Mouse (Mus musculus): ENCODE data around the gene Ndufs3.
"Not testable (repeated sequence)": the region's sequence is repeated elsewhere in the genome, so short reads cannot be mapped to it uniquely, and the experiment has no call there.

The Ndufs3 gene

GRCm38 (mm10) chr2:90904856-90905224, 213 bp upstream of the Ndufs3 start:
- DNase-seq, result no peak

DNA sequence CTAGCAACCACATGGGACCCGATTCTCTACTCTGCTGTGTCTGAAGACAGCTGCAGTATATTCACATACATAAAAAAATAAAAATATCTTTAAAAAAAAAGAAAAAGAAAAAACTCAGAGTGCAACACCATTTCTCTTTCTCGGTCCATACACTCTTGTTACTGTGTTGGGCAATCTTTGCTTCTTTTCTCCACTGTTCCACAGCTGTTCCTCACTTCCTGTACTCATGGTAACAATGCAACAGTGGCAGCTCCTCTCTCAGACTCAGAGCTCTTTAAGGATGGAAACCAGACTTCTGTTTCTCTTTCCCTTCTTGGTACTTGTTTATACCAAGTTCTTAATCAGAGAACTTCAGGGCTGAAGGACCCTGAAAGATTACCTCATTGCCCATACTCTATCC, 1.2 kb downstream of the Ndufs3 start:
- no peak for DNase-seq

- not testable (repeated sequence) for DNase-seq
These were observed 10.3 kb downstream of the Ndufs3 start for GRCm38 (mm10) chr2:90894299-90894677.

GRCm38 (mm10) chr2:90893673-90894298, 10.8 kb downstream of the Ndufs3 start:
- no peak for DNase-seq

DNA sequence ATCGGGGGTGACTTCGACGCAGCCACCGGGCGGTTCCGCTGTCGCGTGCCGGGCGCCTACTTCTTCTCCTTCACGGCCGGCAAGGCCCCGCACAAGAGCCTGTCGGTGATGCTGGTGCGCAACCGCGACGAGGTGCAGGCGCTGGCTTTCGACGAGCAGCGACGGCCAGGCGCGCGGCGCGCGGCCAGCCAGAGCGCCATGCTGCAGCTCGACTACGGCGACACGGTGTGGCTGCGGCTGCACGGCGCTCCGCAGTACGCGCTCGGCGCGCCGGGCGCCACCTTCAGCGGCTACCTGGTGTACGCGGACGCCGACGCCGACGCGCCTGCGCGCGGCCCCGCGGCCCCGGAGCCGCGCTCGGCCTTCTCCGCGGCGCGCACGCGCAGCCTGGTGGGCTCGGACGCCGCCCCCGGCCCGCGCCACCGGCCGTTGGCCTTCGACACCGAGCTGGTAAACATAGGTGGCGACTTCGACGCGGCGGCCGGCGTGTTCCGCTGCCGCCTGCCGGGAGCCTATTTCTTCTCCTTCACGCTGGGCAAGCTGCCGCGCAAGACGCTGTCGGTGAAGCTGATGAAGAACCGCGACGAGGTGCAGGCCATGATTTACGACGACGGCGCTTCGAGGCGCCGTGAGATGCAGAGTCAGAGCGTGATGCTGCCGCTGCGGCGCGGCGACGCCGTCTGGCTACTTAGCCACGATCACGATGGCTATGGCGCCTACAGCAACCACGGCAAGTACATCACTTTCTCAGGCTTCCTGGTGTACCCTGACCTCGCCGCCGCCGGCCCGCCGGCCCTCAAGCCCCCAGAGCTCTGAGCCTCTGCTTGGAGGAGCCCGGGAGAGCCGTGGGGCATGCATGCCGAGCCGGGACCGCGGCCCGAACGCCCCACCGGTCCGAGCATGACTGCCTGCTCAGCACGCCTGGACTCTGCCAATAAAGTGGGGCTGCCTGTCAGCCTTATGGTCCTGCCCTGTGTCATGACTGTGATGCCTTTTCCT, 14.8 kb downstream of the Ndufs3 start:
- peak in 1 of 2 experiments; percentile 26 for DNase-seq

GRCm38 (mm10) chr2:90887627-90888026, 17.0 kb downstream of the Ndufs3 start:
- DNase-seq, result no peak

DNA sequence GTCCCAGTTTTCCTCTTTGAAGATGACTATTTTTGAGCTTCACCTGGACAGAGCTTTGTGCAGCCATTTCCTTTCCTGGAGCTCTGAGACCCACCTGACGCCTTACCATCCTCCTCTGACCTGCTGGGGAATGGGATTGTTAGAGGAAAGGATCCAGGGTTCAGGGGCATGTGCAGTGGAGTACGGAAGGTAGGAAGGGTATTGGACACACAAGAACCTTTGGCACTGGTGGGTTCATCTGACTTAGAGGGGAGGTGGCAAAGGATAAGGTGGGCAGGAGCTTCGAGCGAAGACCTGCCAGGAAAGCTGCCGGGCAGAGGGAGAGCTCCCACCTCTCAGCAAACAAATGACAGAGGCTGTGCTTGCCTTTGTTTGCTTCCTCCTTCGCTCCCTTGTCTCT, 18.2 kb downstream of the Ndufs3 start:
- DNase-seq, result no peak

DNA sequence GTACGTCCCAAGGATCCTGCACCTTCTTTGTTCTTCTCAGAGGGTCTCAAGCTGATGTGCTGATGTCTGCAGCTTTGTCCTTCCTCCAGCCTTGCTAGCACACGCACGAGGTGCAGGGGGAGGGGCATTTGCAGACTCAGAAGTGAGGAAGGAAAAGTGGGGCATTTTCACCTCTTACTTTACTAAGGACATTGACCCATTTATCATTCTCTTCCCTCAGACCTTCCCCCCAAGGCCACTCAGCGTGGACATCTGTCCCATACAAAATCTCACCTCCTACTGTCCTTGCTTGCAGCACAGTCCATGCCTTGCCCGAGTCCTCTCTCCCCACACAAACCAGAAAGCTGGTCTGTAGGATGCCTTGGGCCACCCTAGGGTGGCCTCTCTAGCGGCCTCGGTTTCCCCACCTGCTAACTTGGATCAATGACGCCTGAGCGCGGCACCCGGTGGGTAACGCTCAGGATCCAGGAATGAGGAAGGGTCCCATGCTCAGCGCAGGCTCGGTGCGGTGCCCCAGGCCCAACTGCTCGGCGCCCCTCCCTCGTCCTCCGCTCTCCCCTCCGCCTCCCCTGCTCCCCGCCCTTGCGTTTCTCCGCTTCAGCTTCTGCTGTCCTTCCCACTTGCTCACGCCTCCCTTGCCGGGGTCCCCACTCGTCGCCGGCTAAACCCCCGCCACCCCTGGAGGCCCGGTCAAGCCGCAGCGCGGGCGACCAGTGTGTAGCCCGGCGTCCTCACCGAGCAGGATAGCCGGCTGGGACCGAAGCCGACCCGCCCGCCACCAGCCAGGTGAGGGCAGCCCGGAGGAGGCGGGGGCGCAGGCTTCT, 19.2 kb downstream of the Ndufs3 start, which contains the start of gene C1qtnf4:
Gene C1qtnf4 (plus strand): TSS at position 643 of the 824 bp plus-strand sequence.
- no peak for DNase-seq

DNA sequence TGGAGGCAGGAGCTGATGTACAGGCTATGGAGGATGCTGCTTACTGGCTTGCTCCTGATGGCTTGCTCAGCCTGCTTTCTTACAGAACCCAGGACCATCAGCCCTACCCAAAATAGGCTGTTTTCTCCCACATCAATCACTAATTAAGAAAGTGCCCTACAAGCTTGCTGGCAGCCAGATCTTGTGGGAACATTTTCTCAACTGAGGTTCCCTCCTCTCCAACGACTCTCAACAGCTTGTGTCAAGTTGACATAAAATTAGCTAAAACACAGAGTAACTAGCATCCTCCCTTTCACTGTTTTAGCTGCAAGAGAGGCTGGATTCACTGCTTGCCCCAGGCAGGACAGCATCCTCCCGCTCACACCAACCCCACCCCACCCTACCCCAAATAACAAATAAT, 22.8 kb downstream of the Ndufs3 start:
- no peak for DNase-seq

DNA sequence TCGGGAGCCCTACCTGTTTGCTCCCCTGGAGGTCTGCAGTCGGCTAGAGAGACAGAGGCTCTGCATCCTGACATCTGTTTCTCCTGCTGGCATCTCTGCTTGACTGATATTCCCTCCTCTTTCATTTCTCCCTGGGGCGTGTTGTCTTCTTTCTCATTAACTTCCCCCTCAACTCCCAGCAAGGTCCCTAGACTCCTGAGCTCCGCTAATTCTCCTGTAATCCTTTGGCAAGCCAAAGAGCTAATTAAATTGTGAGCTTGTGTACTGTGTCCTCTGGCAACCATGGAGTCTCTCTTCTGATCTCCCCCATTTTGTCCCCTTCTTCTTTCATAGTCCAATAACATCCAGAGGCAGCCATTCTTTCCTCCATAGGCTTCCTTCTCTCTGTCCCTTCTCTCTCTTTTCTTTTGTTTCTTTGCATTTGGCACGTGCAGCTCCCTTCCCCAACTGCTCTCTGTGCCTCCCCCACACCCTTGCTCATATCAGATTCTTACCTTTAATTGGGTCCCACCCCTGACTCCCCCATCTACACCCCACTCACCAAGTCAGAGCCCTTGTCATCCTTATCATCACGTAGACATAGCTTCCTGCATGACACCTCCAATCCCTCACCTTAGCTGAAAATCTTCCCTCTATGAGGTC, 24.4 kb downstream of the Ndufs3 start:
- no peak for DNase-seq

GRCm38 (mm10) chr2:90879419-90879818, 25.2 kb downstream of the Ndufs3 start:
- no peak for DNase-seq

DNA sequence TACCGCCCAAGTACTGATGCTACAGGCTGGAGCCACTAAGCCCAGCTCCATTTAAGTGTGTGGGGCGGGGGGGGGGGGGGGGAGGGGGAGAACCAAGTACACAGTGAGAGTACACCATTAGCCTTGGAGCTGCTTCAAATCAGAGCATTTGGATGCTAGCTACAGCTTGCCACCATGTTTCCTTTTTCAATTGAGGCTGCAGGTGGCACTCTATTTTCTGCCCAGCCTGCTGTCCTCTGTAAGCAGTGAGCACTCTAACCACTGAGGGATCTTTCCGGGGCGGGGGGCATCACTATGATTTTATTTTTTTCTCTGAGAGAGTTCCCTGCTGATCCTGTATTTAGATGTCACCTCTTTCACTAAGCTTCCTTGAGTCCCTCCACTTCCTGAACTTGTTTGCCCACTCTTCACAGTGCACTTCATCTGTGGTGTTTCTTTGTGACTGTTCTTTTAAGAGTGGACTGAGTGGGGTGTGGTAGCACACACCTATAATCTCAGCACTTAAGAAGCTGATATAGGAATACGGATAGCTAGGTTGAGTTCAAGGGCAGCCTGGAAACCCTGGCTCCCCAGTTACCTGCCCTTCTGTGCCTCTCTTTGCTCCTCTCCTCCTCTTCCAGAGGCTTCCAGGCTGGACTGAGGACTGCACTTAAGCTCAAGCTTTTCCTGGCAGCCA, 26.9 kb downstream of the Ndufs3 start:
- no peak for DNase-seq

GRCm38 (mm10) chr2:90875239-90875638, 29.4 kb downstream of the Ndufs3 start:
- no peak for DNase-seq

DNA sequence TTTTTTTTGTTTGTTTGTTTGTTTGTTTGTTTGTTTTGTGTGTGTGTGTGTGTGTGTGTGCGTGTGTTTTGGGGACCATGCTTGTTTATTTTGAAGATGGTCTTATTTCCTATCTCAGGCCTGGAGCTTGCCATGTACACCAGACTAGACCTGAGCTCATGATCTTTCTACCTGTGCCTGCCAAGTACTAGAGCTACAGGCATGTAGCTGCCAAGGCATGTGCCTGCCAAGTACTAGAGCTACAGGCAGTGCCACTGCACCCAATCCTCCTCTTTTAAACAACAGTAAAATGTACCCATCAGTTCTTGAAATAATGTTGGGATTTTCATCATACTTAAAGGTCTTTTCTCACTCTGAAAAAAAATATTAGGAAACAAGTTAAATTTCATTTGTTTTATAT, 30.6 kb downstream of the Ndufs3 start:
- DNase-seq, result no peak

DNA sequence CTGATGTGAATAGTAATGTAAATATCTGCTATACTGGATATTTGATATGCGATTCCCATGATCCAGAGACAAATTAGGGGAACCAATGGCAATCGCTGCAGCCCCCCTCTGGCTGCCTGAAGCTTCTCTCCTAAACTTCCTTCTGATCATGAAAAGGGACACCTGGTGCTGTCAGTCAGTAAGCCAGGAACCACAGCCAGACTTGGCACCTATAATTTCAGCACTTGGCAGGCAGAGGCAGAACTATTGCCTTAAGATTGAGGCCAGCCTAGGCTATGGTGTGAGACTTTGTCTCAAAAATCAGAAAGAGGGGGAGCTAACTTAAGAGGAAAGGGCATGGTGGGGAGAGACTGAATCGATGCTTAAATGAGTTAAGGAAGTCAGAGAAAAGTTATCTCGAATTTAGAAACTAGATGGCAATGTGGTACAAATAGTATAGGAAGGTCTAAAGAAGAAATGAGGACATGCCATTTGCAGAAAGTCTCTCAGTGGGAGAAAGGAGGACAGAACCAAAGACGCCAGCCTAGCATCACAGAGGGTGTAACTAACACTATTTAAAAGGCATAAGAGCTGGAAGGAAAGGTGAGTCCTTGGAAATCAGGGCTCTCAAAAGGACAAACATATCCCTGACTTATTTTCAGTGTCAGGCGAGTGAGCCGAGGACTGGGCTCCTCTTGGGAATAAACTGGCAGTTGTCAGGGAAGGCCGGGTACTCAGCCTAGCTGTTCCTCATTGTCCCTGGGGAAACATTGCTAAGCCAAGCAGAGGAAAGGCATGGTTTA, 33.3 kb downstream of the Ndufs3 start:
- no peak for DNase-seq

DNA sequence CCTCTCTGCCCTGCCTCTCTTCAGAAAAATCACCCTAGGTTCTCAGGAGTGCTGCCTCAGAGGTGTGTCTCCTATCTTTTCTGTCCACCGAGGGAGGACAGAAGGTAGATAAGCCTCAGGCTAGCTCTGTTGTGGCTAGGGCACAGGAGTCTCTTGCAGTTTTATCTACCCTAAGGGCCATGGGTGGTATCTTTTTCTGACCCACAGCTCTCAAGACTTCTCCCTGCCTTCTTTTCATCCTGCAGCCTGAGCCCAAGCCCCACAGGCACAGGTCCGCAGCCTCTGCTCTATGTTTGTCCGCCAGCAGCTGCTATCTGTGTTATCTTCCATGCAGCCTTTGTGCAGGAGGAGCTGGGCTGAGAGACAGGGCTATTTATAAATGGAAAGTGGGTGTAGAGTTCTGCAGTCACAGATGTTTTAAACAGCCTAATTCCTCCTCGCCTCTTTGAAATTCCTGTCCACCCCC, 34.5 kb downstream of the Ndufs3 start:
- DNase-seq, result no peak

GRCm38 (mm10) chr2:90866524-90866923, 38.1 kb downstream of the Ndufs3 start:
- DNase-seq, result peak; percentile 37 to 38

GRCm38 (mm10) chr2:90864184-90864583, 40.4 kb downstream of the Ndufs3 start:
- DNase-seq, result no peak

- no peak for DNase-seq
These were observed 43.1 kb downstream of the Ndufs3 start for GRCm38 (mm10) chr2:90861486-90861885.

DNA sequence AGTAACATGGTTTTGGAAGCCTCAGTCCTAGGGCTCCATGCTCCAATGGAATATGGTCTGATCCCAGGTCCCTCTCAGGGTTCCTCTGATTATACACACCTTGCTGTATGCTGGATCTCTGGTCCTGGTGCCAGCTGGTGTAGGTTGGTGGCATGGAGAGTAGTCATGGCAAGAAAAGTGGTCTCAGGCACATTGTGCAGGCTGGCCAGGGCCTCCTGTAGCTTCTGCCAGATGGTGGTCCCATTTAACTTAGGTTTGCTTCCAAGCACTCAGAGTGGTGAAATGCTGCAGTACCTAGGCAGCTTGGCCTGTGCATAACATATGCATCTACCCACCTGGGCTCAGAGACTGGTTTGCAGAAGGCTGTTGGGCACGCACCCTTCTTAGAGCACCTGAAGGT, 54.2 kb downstream of the Ndufs3 start:
- DNase-seq, result no peak

- no peak for DNase-seq
These were observed 56.3 kb downstream of the Ndufs3 start for GRCm38 (mm10) chr2:90848331-90848730.

Data from thymus, adult 18-20 months (tissue).